Mouse (Mus musculus): ENCODE measurements around the gene Rasl10b.

DNA sequence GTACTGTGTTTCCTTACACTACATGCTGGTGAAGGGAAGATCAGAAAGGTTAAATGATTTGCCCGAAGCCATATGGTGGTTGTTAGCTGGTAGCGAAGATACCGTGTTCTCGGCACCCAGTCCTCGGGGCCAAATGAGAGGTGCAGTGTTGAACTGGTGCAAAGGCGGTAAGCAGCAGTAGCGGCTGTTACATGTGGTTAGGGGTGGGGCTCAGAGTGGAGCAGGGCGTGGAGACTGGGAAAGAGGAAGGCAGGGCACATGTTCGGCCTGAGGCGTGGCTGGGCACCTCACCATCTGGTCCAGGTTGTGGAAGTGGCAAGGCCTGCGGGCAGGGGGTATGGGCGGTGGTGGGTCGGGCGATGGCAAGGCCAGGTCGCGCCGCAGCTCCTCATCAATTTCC, 18.0 kb downstream of the Rasl10b start:
- TF ChIP-seq CTCF (IDR thresholded peaks at IDR 0.05; ENCODE audit: low read depth) (no peak), EP300 (IDR thresholded peaks at IDR 0.05; ENCODE audit: low read depth) (no peak)
